Mouse (Mus musculus) lung, postnatal 0 days (tissue): ENCODE measurements around the gene Trmt6.

ENCODE experiments used
- CTCF ChIP-seq: IDR thresholded peaks from 2 replicates; pipeline ENCODE4 v1.5.1; 2016; ENCODE audit warnings: antibody characterized with exemption, mild to moderate bottlenecking
- EP300 ChIP-seq: IDR thresholded peaks from 2 replicates; pipeline ENCODE4 v1.6.1; 2016; ENCODE audit warnings: antibody characterized with exemption, mild to moderate bottlenecking, control low read depth

DNA sequence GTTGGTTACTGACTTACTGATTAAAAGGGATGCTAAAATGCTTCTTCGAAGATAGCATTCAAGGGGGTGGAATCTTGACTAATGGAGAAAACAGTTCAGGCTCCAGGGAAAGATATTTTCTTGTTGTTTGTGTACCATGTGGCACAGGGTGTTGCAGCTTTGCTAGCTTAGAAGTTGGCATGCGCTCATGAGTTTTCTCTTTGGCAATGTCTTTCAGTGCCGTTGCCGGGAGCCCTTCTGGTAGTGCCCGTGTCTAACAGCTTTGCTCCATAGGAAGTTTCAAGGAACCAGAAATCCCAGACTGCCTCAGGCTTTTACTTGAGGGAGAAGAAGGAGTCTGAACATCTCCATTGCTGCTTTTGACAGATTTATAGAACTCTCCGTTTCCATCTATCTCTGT lies 33.3 kb upstream of the Trmt6 start:
- TF ChIP-seq CTCF, result no peak
- TF ChIP-seq EP300, result no peak
